Mouse (Mus musculus): ENCODE measurements at regions not wholly inside any gene's neighbourhood (a gene's known extent, or its start where the extent isn't known, plus 50 kb on each side); places are given as distances from the start of the nearest gene placed in this dataset.

- Histone ChIP-seq H3K9ac (ENCODE audit: low read length) (no peak overlapping the region), H3K36me3 (ENCODE audit: control insufficient read depth, insufficient read depth, low read length) (no peaks in the 10 kb centered on the region), H3K4me2 (ENCODE audit: low read length) (no peak overlapping the region), H3K27ac (ENCODE audit: low read depth) (no peak overlapping the region), H3K4me1 (replicated peaks; ENCODE audit: control insufficient read depth, insufficient read depth, low read length) (peaks cover 9% of the 10 kb centered on the region), H3K27me3 (replicated peaks; ENCODE audit: control insufficient read depth, insufficient read depth, low read length) (no peaks in the 10 kb centered on the region), H3K4me3 (ENCODE audit: low read depth, low read length) (no peak overlapping the region), H3K9me3 (ENCODE audit: control insufficient read depth, low read length) (no peaks in the 10 kb centered on the region)
- ATAC-seq (replicated peaks; ENCODE audit: low FRiP score, low TSS enrichment, low read depth), result no peak
- WGBS, result 53% methylated on average over 8 of the region's 8 CpGs
- no peak for DNase-seq (ENCODE audit: low spot score)
These were observed 372.2 kb downstream of the Cbln4 start for GRCm38 (mm10) chr2:171670945-171671547.

GRCm38 (mm10) chr2:171668791-171669645 is 374.2 kb downstream of the Cbln4 start:
- Histone ChIP-seq H3K9ac (ENCODE audit: low read length) (no peak overlapping the region), H3K4me2 (ENCODE audit: low read length) (no peak overlapping the region), H3K36me3 (ENCODE audit: control insufficient read depth, insufficient read depth, low read length) (no peaks in the 10 kb centered on the region), H3K9me3 (ENCODE audit: control insufficient read depth, low read length) (no peaks in the 10 kb centered on the region), H3K4me3 (ENCODE audit: low read depth, low read length) (no peak overlapping the region), H3K27ac (ENCODE audit: low read depth) (no peak overlapping the region), H3K4me1 (replicated peaks; ENCODE audit: control insufficient read depth, insufficient read depth, low read length) (peaks cover 9% of the 10 kb centered on the region), H3K27me3 (replicated peaks; ENCODE audit: control insufficient read depth, insufficient read depth, low read length) (no peaks in the 10 kb centered on the region)
- ATAC-seq (replicated peaks; ENCODE audit: low FRiP score, low TSS enrichment, low read depth), result no peak
- DNase-seq (ENCODE audit: low spot score), result no peak
- 13% methylated on average over 4 of the region's 4 CpGs for WGBS

GRCm38 (mm10) chr2:171662571-171662970 is 380.7 kb downstream of the Cbln4 start:
- 89% methylated on average over 6 of the region's 6 CpGs for WGBS
- Histone ChIP-seq H3K9ac (ENCODE audit: low read length) (no peak overlapping the region), H3K9me3 (ENCODE audit: control insufficient read depth, low read length) (no peaks in the 10 kb centered on the region), H3K4me2 (ENCODE audit: low read length) (no peak overlapping the region), H3K4me1 (replicated peaks; ENCODE audit: control insufficient read depth, insufficient read depth, low read length) (no peaks in the 10 kb centered on the region), H3K27me3 (replicated peaks; ENCODE audit: control insufficient read depth, insufficient read depth, low read length) (no peaks in the 10 kb centered on the region), H3K27ac (ENCODE audit: low read depth) (no peak overlapping the region), H3K36me3 (ENCODE audit: control insufficient read depth, insufficient read depth, low read length) (no peaks in the 10 kb centered on the region), H3K4me3 (ENCODE audit: low read depth, low read length) (no peak overlapping the region)
- no peak for ATAC-seq (replicated peaks; ENCODE audit: low FRiP score, low TSS enrichment, low read depth)
- DNase-seq (ENCODE audit: low spot score), result no peak

GRCm38 (mm10) chr2:171661896-171662511 is 381.3 kb downstream of the Cbln4 start:
- no peaks in the 10 kb centered on the region for H3K4me1 ChIP-seq (replicated peaks; ENCODE audit: control insufficient read depth, insufficient read depth, low read length)
- no peaks in the 10 kb centered on the region for H3K36me3 ChIP-seq (ENCODE audit: control insufficient read depth, insufficient read depth, low read length)
- WGBS, result 78% methylated on average over 8 of the region's 8 CpGs
- H3K4me2 ChIP-seq (ENCODE audit: low read length), result no peak overlapping the region
- no peak overlapping the region for H3K9ac ChIP-seq (ENCODE audit: low read length)
- ATAC-seq (replicated peaks; ENCODE audit: low FRiP score, low TSS enrichment, low read depth) (no peak), DNase-seq (ENCODE audit: low spot score) (no peak)
- no peaks in the 10 kb centered on the region for H3K9me3 ChIP-seq (ENCODE audit: control insufficient read depth, low read length)
- H3K4me3 ChIP-seq (ENCODE audit: low read depth, low read length), result no peak overlapping the region
- no peak overlapping the region for H3K27ac ChIP-seq (ENCODE audit: low read depth)
- no peaks in the 10 kb centered on the region for H3K27me3 ChIP-seq (replicated peaks; ENCODE audit: control insufficient read depth, insufficient read depth, low read length)

GRCm38 (mm10) chr2:171657125-171657524 is 386.1 kb downstream of the Cbln4 start:
- no peaks in the 10 kb centered on the region for H3K36me3 ChIP-seq (ENCODE audit: control insufficient read depth, insufficient read depth, low read length)
- no peak overlapping the region for H3K27ac ChIP-seq (ENCODE audit: low read depth)
- H3K4me2 ChIP-seq (ENCODE audit: low read length), result no peak overlapping the region
- H3K4me1 ChIP-seq (replicated peaks; ENCODE audit: control insufficient read depth, insufficient read depth, low read length), result no peaks in the 10 kb centered on the region
- no peaks in the 10 kb centered on the region for H3K27me3 ChIP-seq (replicated peaks; ENCODE audit: control insufficient read depth, insufficient read depth, low read length)
- 71% methylated on average over 7 of the region's 7 CpGs for WGBS
- H3K9me3 ChIP-seq (ENCODE audit: control insufficient read depth, low read length), result no peaks in the 10 kb centered on the region
- H3K9ac ChIP-seq (ENCODE audit: low read length), result no peak overlapping the region
- no peak overlapping the region for H3K4me3 ChIP-seq (ENCODE audit: low read depth, low read length)
- no peak for DNase-seq (ENCODE audit: low spot score)
- ATAC-seq (replicated peaks; ENCODE audit: low FRiP score, low TSS enrichment, low read depth), result no peak

GRCm38 (mm10) chr2:171641730-171642129 is 401.5 kb downstream of the Cbln4 start:
- Histone ChIP-seq H3K36me3 (ENCODE audit: control insufficient read depth, insufficient read depth, low read length) (no peaks in the 10 kb centered on the region), H3K27me3 (replicated peaks; ENCODE audit: control insufficient read depth, insufficient read depth, low read length) (no peaks in the 10 kb centered on the region), H3K4me3 (ENCODE audit: low read depth, low read length) (no peak overlapping the region), H3K9ac (ENCODE audit: low read length) (no peak overlapping the region), H3K27ac (ENCODE audit: low read depth) (no peak overlapping the region), H3K9me3 (ENCODE audit: control insufficient read depth, low read length) (no peaks in the 10 kb centered on the region), H3K4me2 (ENCODE audit: low read length) (no peak overlapping the region), H3K4me1 (replicated peaks; ENCODE audit: control insufficient read depth, insufficient read depth, low read length) (no peaks in the 10 kb centered on the region; the same call in 1 of the 2 replicates)
- WGBS, result 84% methylated on average over 4 of the region's 4 CpGs
- ATAC-seq (replicated peaks; ENCODE audit: low FRiP score, low TSS enrichment, low read depth), result no peak
- DNase-seq (ENCODE audit: low spot score), result no peak

GRCm38 (mm10) chr2:171640478-171640877 is 402.8 kb downstream of the Cbln4 start:
- H3K36me3 ChIP-seq (ENCODE audit: control insufficient read depth, insufficient read depth, low read length), result no peaks in the 10 kb centered on the region
- H3K4me1 ChIP-seq (replicated peaks; ENCODE audit: control insufficient read depth, insufficient read depth, low read length), result no peaks in the 10 kb centered on the region; the same call in 1 of the 2 replicates
- DNase-seq (ENCODE audit: low spot score), result no peak
- no peak overlapping the region for H3K4me3 ChIP-seq (ENCODE audit: low read depth, low read length)
- no peak for ATAC-seq (replicated peaks; ENCODE audit: low FRiP score, low TSS enrichment, low read depth)
- H3K4me2 ChIP-seq (ENCODE audit: low read length), result no peak overlapping the region
- WGBS, result 81% methylated on average over 9 of the region's 9 CpGs
- no peak overlapping the region for H3K27ac ChIP-seq (ENCODE audit: low read depth)
- H3K9ac ChIP-seq (ENCODE audit: low read length), result no peak overlapping the region
- no peaks in the 10 kb centered on the region for H3K9me3 ChIP-seq (ENCODE audit: control insufficient read depth, low read length)
- no peaks in the 10 kb centered on the region for H3K27me3 ChIP-seq (replicated peaks; ENCODE audit: control insufficient read depth, insufficient read depth, low read length)

DNA sequence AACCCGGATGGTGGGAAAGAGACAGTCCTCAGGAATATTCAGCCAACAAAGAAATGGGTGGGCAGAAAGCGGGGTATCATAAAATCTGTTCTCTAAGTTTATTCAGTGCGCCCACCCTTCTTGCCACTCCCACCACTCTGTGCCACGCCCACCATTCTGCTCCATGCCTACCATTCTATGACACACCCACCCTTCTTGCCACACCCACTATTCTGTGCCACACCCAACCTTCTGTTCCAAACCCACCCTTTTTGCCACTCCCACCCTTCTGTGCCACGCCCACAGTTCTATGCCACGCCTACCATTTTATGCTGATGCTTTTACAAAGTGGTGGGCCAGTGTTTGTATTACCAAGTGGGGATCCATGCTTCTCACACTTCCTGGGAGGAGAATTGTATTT is 404.3 kb downstream of the Cbln4 start:
- WGBS, result 89% methylated on average over 6 of the region's 6 CpGs
- Histone ChIP-seq H3K9ac (ENCODE audit: low read length) (no peak overlapping the region), H3K4me3 (ENCODE audit: low read depth, low read length) (no peak overlapping the region), H3K9me3 (ENCODE audit: control insufficient read depth, low read length) (no peaks in the 10 kb centered on the region), H3K36me3 (ENCODE audit: control insufficient read depth, insufficient read depth, low read length) (no peaks in the 10 kb centered on the region), H3K4me1 (replicated peaks; ENCODE audit: control insufficient read depth, insufficient read depth, low read length) (no peaks in the 10 kb centered on the region; the same call in 1 of the 2 replicates), H3K4me2 (ENCODE audit: low read length) (no peak overlapping the region), H3K27me3 (replicated peaks; ENCODE audit: control insufficient read depth, insufficient read depth, low read length) (no peaks in the 10 kb centered on the region), H3K27ac (ENCODE audit: low read depth) (no peak overlapping the region)
- DNase-seq (ENCODE audit: low spot score) (no peak), ATAC-seq (replicated peaks; ENCODE audit: low FRiP score, low TSS enrichment, low read depth) (no peak)

Data from intestine, embryonic 14.5 days (tissue).